Mouse (Mus musculus) testis, postnatal 10 days (tissue): ENCODE data around the gene Med12.

Experiments used
- DNase-seq: peaks from one replicate; pipeline ENCODE4 v3.0.0; 2021; ENCODE audit warnings: low spot score

Med12 gene

GRCm38 (mm10) chrX:101273875-101274738, at the start of gene Med12:
Gene Med12, plus strand, starts transcription at chrX:101274030.
- peak; percentile 92 for DNase-seq

DNA sequence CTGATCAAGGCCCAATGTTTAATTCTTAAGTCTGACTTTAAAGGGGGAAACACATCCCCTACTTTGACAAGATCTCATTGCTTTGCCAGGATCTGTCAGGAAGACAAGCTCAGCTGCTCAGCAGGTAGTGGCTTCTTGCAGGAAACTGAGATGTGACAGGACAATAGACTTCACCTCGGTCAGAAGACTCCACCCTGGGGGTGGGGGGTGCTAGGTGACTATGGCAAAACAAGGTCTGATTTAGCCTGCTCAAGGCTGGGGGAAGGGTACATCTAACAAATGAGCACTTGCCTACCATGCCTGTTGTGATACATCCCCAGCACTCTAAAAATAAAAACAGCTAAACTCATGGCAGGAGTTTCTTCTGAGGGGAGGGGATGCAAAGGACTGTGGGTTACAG, 28.8 kb upstream of the Med12 start:
- DNase-seq: no peak

GRCm38 (mm10) chrX:101253952-101254729, 19.7 kb upstream of the Med12 start, which contains the start of gene Foxo4:
Gene Foxo4, plus strand, starts transcription at chrX:101254528.
- DNase-seq: peak; percentile 86

DNA sequence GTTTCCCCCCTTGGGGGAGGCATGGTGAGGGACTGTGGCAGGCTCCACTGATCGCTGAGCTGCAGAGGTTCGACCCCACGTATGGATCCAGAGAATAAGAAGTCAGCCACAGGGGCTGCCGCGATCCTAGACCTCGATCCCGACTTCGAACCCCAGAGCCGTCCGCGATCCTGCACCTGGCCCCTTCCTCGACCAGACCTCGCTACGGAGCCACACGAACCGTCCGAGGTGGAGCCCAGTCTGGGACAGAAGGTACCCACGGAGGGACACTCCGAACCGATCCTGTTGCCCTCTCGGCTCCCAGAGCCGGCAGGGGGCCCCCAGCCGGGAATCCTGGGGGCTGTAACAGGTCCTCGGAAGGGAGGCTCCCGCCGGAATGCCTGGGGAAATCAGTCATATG, 19.1 kb upstream of the Med12 start:
- DNase-seq: no peak

DNA sequence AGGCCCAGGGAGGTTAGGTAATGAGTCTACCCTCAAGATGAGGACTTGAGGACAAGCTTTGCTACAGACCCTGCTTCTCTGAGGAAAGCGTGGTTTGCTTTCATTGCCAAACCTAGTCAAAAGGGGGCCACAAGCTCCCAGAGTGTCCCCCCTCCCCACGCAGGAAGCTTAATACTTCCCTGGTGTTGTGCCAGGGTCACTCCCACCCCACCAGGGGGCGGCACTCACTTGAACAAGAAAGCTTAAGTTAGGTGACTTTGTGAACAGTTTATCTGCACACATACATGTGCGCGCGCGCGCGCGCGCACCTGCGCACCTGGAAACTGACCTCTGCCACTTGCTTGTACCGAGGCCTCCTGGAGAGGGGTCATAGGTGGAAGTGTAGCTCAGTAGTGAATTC, 17.2 kb upstream of the Med12 start:
- peak; percentile 48 for DNase-seq

DNA sequence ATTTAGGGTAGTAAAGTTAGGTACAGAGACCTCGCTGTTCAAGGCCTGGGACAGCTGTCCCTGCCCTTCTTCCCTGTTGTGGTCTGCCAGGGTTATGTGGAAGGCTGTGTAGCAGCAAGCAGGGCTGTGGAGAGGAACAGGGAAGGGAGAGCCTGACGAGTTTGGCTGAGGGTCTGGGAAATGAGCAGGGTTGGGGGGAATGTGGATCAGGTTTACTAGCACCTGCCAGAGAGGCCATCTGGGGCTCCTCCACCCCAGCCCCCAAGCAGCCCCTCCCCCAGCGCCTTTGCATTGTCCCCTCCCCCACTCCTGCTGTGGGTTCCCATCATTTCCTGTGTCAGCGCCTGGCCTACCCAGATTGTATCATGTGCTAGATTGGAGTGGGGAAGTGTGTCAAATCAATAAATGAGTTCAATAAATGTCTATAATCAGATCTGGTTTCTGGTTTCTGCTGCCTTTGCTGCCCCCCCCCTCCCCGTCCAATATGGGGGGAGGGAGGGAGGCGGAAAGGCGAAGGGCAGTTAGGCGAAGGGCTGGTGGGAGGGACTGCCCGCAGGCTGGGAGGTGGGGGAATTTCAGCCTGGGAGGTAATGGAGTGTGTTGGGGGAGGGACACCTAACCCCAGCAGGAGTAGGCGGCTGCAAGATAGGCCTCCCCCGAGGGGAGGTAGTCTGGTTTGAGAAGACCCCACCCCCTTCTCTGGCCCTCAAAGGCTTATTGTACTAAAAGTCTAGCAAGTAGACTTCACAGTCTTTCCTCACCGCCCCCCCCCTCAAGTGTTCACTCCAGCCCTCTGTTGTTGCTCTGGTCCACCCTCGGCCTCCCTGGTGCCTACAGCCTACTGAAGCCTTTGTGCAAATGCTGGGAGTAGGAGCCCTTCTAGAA, 13.1 kb upstream of the Med12 start:
- DNase-seq: peak; percentile 41

- DNase-seq: no peak
Measured at GRCm38 (mm10) chrX:101263892-101264291, 9.9 kb upstream of the Med12 start, which contains the start of gene Gm614. Gene Gm614, minus strand, starts transcription at chrX:101263992.

- DNase-seq: no peak
Measured at GRCm38 (mm10) chrX:101266631-101267030, 7.2 kb upstream of the Med12 start.

DNA sequence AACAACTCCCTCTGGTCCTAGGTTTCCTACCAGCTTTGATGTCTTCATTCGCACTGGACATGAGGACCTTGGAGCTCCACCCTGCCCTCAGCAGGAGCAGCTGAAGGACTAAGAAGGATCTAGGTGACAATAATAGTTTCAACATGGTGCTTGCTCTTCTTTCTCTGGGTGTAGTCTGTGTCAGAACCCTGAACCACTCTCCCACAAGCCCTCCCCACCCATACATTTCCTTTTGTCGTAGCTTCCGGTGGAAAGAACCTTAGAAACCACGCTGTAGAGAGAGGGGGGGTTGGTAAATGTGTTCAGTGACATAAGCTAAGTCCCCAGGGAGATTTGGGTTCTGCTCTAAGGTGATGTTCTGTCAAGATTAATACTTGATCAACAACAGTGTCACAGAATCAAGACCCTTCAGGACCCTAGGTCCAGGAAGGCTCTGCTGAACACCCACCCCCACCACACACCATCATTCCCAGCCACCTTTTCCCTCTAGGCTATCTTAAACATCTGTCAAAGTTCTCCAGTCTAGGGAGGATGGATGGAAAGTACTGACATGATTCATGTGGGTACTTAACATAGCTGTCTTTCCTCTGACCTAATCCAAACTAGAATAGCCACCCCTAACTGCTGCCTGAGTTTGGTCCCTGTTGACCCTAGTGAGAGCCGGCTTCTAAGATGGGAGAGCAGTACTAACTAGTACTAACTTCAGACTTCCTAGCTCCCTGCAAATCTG, 5.6 kb upstream of the Med12 start, which contains the start of gene Il2rg:
Gene Il2rg, minus strand, starts transcription at position 231 of the 730 bp plus-strand sequence.
- no peak for DNase-seq

GRCm38 (mm10) chrX:101268755-101269124, 5.1 kb upstream of the Med12 start, which contains the start of gene Gm20489:
Gene Gm20489, minus strand, starts transcription at chrX:101269023.
- DNase-seq: no peak

DNA sequence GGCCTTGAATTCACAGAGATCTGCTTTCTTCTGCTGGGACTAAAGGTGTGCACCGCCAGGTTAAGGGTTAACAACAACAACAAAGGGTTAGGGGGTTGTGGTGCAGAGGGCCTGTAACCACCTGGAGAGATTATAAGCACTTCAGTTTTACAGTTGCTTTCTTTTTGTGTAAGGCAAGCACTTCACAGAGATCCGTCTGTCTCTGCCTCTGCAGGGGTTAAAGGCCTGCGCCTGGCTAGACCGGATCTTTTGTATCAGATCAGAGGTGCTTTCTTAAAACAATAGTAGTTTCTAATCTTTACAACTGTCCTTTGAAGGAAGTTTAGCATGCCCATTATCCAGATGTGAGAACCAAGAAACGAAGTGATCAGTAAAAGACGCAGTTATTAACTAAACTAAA, 420 bp upstream of the Med12 start:
- no peak for DNase-seq

- DNase-seq: no peak
Measured at GRCm38 (mm10) chrX:101282813-101283212, 9.0 kb downstream of the Med12 start.

GRCm38 (mm10) chrX:101285534-101285933, 11.7 kb downstream of the Med12 start:
- peak; percentile 71 for DNase-seq

- no peak for DNase-seq
Measured at GRCm38 (mm10) chrX:101285953-101286670, 12.3 kb downstream of the Med12 start.

DNA sequence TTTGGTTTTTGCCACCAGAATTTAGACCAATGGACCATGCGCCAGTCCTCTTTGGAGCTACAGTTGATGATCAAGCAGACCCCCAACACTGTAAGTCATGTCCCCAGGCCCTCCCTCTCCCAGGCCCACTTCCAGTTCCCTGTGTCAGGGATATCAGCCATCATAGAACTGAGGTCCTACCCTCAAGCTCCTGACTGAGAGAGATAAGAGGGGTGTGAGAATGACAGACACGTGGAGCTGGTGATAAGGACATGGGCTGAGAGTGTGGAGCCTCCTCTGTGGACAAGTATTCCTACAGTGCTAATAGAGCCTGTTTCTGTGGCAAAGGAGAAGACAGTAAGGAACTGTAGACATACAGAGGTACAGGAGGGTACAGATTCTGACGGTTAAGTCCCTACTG, 13.7 kb downstream of the Med12 start:
- DNase-seq: no peak

GRCm38 (mm10) chrX:101288432-101288831, 14.6 kb downstream of the Med12 start:
- DNase-seq: no peak

- DNase-seq: no peak
Measured at GRCm38 (mm10) chrX:101289037-101289436, 15.2 kb downstream of the Med12 start.

GRCm38 (mm10) chrX:101290111-101290510, 16.3 kb downstream of the Med12 start:
- DNase-seq: no peak

GRCm38 (mm10) chrX:101299055-101299454, 25.2 kb downstream of the Med12 start, which contains the start of gene Nlgn3:
Gene Nlgn3, plus strand, starts transcription at chrX:101299168.
- peak; percentile 51 for DNase-seq
